Mouse (Mus musculus) gastrocnemius, adult 2 months (tissue): ENCODE results near the gene Smoc1. TPM values are rescaled to one million over a fixed set of nuclear protein-coding genes. Genes with fewer than 3 reads are reported as not detected.
A peak's percentile ranks its signal among the peaks of the same experiment; 100 is the strongest.

ENCODE experiments used
- DNase-seq: peaks from one replicate; pipeline ENCODE4 v3.0.0; 2022
- H3K27ac ChIP-seq: fragments of 200-600 bp; 2 replicates; pipeline ENCODE4 v1.8.1; 2022; ENCODE audit warnings: mild to moderate bottlenecking
- H3K4me3 ChIP-seq: fragments of 200-600 bp; 2 replicates; pipeline ENCODE4 v1.8.1; 2022; ENCODE audit warnings: mild to moderate bottlenecking, moderate library complexity
- CTCF ChIP-seq: fragments of 200-600 bp; IDR thresholded peaks from 2 replicates; pipeline ENCODE4 v1.8.1; 2022; ENCODE audit warnings: antibody characterized with exemption, mild to moderate bottlenecking, moderate library complexity
- intact Hi-C: fragments of 180-260 bp; cut with DNase I; formaldehyde crosslinking; loops from one replicate; pipeline ENCODE4 v1.15.1; 2025
- total RNA-seq, 2 experiments: library from RNA; stranded (reverse); gene quantifications; 2 replicates each; pipeline ENCODE4 v1.2.3; 2021

Smoc1 gene
- total RNA-seq, 2 experiments from 2014 or later: 0.61 to 0.98 TPM

- DNase-seq: no peak
- no peak for TF ChIP-seq CTCF
- H3K4me3 ChIP-seq: no peak overlapping the region
- intact Hi-C loops: no loop called here
- H3K27ac ChIP-seq: no peak overlapping the region
Observed at GRCm38 (mm10) chr12:81131114-81131513, 104.5 kb downstream of the Smoc1 start.

- no peak overlapping the region for H3K27ac ChIP-seq
- no peak for DNase-seq
- intact Hi-C loops: no loop called here
- TF ChIP-seq CTCF: no peak
- no peak overlapping the region for H3K4me3 ChIP-seq
Observed at GRCm38 (mm10) chr12:81133055-81133665, 106.6 kb downstream of the Smoc1 start.

- H3K27ac ChIP-seq: no peak overlapping the region
- no peak for DNase-seq
- intact Hi-C loops: no loop called here
- TF ChIP-seq CTCF: no peak
- H3K4me3 ChIP-seq: no peak overlapping the region
Observed at GRCm38 (mm10) chr12:81138217-81138616, 111.6 kb downstream of the Smoc1 start.

GRCm38 (mm10) chr12:81139463-81139862, 112.9 kb downstream of the Smoc1 start:
- no peak overlapping the region for H3K4me3 ChIP-seq
- no peak for TF ChIP-seq CTCF
- H3K27ac ChIP-seq: no peak overlapping the region
- intact Hi-C loops: no loop called here
- DNase-seq: no peak

- intact Hi-C loops: no loop called here
- Histone ChIP-seq H3K27ac (no peak overlapping the region), H3K4me3 (no peak overlapping the region)
- no peak for DNase-seq
- no peak for TF ChIP-seq CTCF
Observed at GRCm38 (mm10) chr12:81140594-81141328, 114.2 kb downstream of the Smoc1 start.

- H3K27ac ChIP-seq: no peak overlapping the region
- TF ChIP-seq CTCF: no peak
- intact Hi-C loops: no loop called here
Observed at GRCm38 (mm10) chr12:81141329-81141711, 114.7 kb downstream of the Smoc1 start.

GRCm38 (mm10) chr12:81142231-81142630, 115.6 kb downstream of the Smoc1 start:
- TF ChIP-seq CTCF: no peak

More at GRCm38 (mm10) chr12:81141329-81141711, 114.7 kb downstream of the Smoc1 start:
- no peak overlapping the region for H3K4me3 ChIP-seq
- DNase-seq: no peak

GRCm38 (mm10) chr12:81144201-81144600, 117.6 kb downstream of the Smoc1 start:
- intact Hi-C loops: no loop called here
- TF ChIP-seq CTCF: no peak
- Histone ChIP-seq H3K4me3 (no peak overlapping the region), H3K27ac (no peak overlapping the region)
- DNase-seq: no peak

More at GRCm38 (mm10) chr12:81142231-81142630, 115.6 kb downstream of the Smoc1 start:
- DNase-seq: no peak
- Histone ChIP-seq H3K27ac (no peak overlapping the region), H3K4me3 (no peak overlapping the region)
- intact Hi-C loops: no loop called here

GRCm38 (mm10) chr12:81146417-81147180, 120.0 kb downstream of the Smoc1 start:
- Histone ChIP-seq H3K27ac (no peak overlapping the region), H3K4me3 (no peak overlapping the region)
- intact Hi-C loops: no loop called here
- no peak for TF ChIP-seq CTCF
- DNase-seq: no peak

GRCm38 (mm10) chr12:81147956-81148355, 121.3 kb downstream of the Smoc1 start:
- H3K4me3 ChIP-seq: no peak overlapping the region
- no peak for TF ChIP-seq CTCF
- DNase-seq: no peak
- H3K27ac ChIP-seq: no peak overlapping the region
- intact Hi-C loops: no loop called here

GRCm38 (mm10) chr12:81150917-81151316, 124.3 kb downstream of the Smoc1 start:
- Histone ChIP-seq H3K4me3 (no peak overlapping the region), H3K27ac (no peak overlapping the region)
- no peak for TF ChIP-seq CTCF
- no peak for DNase-seq
- intact Hi-C loops: no loop called here

- no peak overlapping the region for H3K27ac ChIP-seq
- DNase-seq: no peak
- intact Hi-C loops: no loop called here
- no peak for TF ChIP-seq CTCF
- H3K4me3 ChIP-seq: no peak overlapping the region
Observed at GRCm38 (mm10) chr12:81152082-81152481, 125.5 kb downstream of the Smoc1 start.

- no peak overlapping the region for H3K27ac ChIP-seq
- DNase-seq: peak; percentile 58
- no peak for TF ChIP-seq CTCF
- intact Hi-C loops: no loop called here
- H3K4me3 ChIP-seq: no peak overlapping the region
Observed at GRCm38 (mm10) chr12:81155675-81156074, 129.1 kb downstream of the Smoc1 start.
